Mouse (Mus musculus): Measurements from ENCODE around the gene Hoxa6. TPM values are rescaled to one million over a fixed set of nuclear protein-coding genes. Genes with fewer than 3 reads are reported as not detected.

The Hoxa6 gene
- polyA plus RNA-seq, 1 experiment from 2014 or later: 0.95 TPM

DNA sequence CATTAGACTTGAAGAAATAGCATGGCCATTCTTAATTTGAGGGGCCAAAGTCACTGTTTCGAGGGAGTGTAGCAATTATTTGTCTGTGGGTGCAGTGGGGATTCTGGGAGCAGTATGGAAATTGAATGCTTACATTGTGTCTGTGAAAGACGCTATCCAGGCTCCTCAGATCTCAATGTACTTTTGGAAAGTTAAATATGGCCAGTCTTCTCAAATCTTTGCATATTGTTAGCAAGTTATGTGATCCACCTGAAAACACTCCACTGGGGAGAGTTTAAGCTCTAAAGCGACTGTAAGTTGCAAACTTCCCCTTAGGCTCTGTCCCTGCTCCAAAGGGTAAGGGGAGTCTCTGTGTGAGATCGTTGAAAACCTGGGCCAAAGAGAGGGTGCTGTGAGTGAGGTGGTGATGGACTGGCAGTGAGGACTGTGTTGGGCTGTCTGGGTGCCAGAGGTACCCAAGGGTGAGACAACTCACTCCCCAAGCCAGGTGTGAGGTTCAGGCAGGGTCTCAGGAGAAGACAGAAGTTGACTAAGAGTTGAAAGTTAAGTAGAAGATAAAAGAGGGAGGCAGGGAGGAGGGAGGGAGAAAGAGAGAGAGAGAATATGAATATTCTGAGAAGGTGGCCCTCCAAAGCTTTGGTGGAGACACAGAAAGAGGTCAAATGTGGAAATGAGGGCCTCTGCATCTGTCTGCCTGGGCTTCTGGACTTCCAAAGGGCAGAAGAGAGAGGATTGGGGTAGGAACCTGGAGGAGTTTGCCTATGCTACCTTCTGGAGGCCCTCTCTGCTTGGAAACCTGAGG lies 1.4 kb downstream of the Hoxa6 start:
- Histone ChIP-seq H3K36me3 (ENCODE audit: insufficient read depth, low read length) (no peaks in the 10 kb centered on the region), H3K9me3 (ENCODE audit: low read length) (no peaks in the 10 kb centered on the region), H3K9ac (replicated peaks; ENCODE audit: low read depth) (no peak overlapping the region), H3K4me2 (replicated peaks; ENCODE audit: low read depth, low read length) (peak overlapping the region; percentile 55), H3K4me3 (ENCODE audit: low read depth, low read length) (peak overlapping the region; percentile 1; the same call in 1 of the 2 replicates), H3K4me1 (ENCODE audit: insufficient read depth, low read depth, low read length) (no peaks in the 10 kb centered on the region; the same call in 1 of the 2 replicates), H3K27ac (ENCODE audit: low read length) (0 out of 2 replicates have a peak overlapping the region, but pooled peaks have one; percentile 59), H3K27me3 (replicated peaks; ENCODE audit: insufficient read depth, low read length) (peaks cover 46% of the 10 kb centered on the region; the same call in 1 of the 2 replicates)
- DNase-seq (ENCODE audit: low spot score) (no peak), ATAC-seq (no peak)
- 34% methylated on average over 4 of the region's 4 CpGs for WGBS
- TF ChIP-seq CTCF (IDR thresholded peaks at IDR 0.05) (no peak), EP300 (IDR thresholded peaks at IDR 0.05) (no peak)

DNA sequence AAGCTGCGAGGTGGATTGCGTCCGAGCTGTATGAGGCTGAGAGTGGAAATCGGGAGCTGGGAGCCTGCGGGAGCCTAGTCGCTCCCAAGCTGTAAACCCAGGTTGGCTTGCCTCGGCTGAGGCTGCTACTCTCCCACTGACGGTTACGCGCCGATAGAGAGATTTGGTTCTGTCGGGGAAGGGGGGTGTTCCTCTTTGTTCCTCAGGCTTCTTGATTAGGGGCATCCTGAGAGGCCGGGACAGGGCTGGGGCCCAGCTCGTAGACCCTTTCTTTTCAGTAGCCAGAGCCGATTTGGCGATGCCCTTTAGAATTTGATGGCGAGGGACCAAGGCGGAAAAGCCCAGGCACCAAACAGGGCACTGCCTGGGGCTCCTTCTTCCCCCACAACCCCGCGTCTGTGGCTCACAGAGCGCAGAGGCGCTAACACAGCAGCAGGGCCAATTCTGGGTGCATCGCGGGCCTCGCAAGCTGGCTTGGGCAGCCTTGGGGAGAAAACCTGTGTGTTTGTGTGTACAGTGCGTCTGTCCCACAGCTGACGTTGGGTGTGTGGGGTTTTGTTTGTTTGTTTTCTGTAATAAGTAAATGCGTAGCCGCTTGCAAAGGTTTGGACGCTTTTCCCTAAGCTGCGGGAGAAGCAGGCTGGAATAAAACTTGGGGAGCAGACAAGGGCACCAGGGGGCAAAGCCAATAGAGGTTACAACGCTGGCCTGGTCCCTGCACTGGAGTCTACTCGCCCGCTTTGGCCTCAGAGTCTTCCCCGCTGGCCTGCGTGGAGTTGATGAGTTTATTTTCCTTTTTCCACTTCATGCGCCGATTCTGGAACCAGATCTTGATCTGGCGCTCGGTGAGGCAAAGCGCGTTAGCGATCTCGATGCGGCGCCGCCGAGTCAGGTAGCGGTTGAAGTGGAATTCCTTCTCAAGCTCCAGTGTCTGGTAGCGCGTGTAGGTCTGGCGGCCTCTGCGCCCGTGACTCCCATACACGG lies 2.6 kb downstream of the Hoxa6 start:
- H3K9ac ChIP-seq (replicated peaks; ENCODE audit: low read depth): peak overlapping the region; percentile 26
- ATAC-seq: no peak
- H3K9me3 ChIP-seq (ENCODE audit: low read length): no peaks in the 10 kb centered on the region
- H3K4me3 ChIP-seq (ENCODE audit: low read depth, low read length): peak overlapping the region; percentile 12; the same call in 1 of the 2 replicates
- no peaks in the 10 kb centered on the region for H3K36me3 ChIP-seq (ENCODE audit: insufficient read depth, low read length)
- no peaks in the 10 kb centered on the region; the same call in 1 of the 2 replicates for H3K4me1 ChIP-seq (ENCODE audit: insufficient read depth, low read depth, low read length)
- 23% methylated on average over 55 of the region's 55 CpGs for WGBS
- peak overlapping the region; percentile 55 for H3K4me2 ChIP-seq (replicated peaks; ENCODE audit: low read depth, low read length)
- H3K27me3 ChIP-seq (replicated peaks; ENCODE audit: insufficient read depth, low read length): peaks cover 37% of the 10 kb centered on the region; the same call in 1 of the 2 replicates
- TF ChIP-seq CTCF (IDR thresholded peaks at IDR 0.05) (no peak), EP300 (IDR thresholded peaks at IDR 0.05) (no peak)
- no peak for DNase-seq (ENCODE audit: low spot score)
- peak overlapping the region; percentile 60 for H3K27ac ChIP-seq (ENCODE audit: low read length)

DNA sequence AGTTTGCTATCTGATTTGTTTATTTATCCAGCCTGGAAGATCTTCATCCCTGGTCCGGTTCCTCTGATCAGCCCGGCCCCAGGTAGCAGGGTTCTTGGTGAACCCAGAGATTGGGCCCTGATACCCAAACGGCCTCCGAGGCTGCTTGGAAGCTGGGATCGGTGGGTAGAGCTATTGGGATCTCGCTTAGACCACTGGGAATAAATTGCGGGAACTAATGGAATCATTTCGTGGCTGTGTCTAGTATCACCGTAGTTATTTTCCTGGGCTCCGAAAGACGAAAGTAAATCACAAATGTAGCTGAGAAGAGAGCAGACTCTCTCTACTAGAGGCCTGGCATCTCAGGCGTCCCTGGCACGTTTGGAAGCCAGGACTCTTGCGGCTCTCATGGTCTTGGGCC lies 3.3 kb downstream of the Hoxa6 start:
- Histone ChIP-seq H3K4me2 (replicated peaks; ENCODE audit: low read depth, low read length) (peak overlapping the region; percentile 55), H3K4me1 (ENCODE audit: insufficient read depth, low read depth, low read length) (no peaks in the 10 kb centered on the region; the same call in 1 of the 2 replicates), H3K4me3 (ENCODE audit: low read depth, low read length) (peak overlapping the region; percentile 60), H3K9ac (replicated peaks; ENCODE audit: low read depth) (peak overlapping the region; percentile 26; the same call in 1 of the 2 replicates), H3K36me3 (ENCODE audit: insufficient read depth, low read length) (no peaks in the 10 kb centered on the region), H3K9me3 (ENCODE audit: low read length) (no peaks in the 10 kb centered on the region), H3K27ac (ENCODE audit: low read length) (peak overlapping the region; percentile 60), H3K27me3 (replicated peaks; ENCODE audit: insufficient read depth, low read length) (peaks cover 35% of the 10 kb centered on the region; the same call in 1 of the 2 replicates)
- ATAC-seq (no peak), DNase-seq (ENCODE audit: low spot score) (no peak)
- no peak for TF ChIP-seq CTCF (IDR thresholded peaks at IDR 0.05)
- TF ChIP-seq EP300 (IDR thresholded peaks at IDR 0.05): no peak
- 20% methylated on average over 14 of the region's 14 CpGs for WGBS

DNA sequence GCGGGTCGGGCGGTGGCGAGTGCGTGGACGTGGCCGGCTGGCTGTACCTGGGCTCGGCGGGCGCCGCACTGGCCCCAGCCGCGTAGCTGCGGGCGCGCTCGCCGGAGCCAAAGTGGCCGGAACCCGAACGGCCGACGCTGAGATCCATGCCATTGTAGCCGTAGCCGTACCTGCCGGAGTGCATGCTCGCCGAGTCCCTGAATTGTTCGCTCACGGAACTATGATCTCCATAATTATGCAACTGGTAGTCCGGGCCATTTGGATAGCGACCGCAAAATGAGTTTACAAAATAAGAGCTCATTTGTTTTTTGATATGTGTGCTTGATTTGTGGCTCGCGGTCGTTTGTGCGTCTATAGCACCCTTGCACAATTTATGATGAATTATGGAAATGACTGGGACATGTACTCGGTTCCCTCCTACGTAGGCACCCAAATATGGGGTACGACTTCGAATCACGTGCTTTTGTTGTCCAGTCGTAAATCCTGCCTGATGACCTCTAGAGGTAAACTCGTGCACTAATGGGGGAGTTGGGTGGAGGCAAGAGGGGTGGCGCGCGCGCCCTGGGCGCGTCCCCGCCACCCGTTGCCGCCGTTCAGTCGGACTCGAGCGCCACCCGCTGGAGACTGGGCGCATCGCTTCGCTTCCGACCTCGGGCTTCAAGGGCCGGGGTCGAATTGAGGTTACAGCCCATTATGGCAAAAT lies 4.3 kb downstream of the Hoxa6 start, which contains the start of gene Hoxa5:
Gene Hoxa5 (minus strand): TSS at position 538 of the 703 bp plus-strand sequence.
- peak within 1 kb of the TSS; percentile 92 for H3K9ac ChIP-seq (replicated peaks; ENCODE audit: low read depth)
- H3K4me1 ChIP-seq (ENCODE audit: insufficient read depth, low read depth, low read length): no peaks in the 10 kb centered on the region; the same call in 1 of the 2 replicates
- ATAC-seq (peak; percentile 93), DNase-seq (ENCODE audit: low spot score) (peak; percentile 98)
- no peaks in the 10 kb centered on the region for H3K9me3 ChIP-seq (ENCODE audit: low read length)
- peak within 1 kb of the TSS; percentile 87 for H3K27ac ChIP-seq (ENCODE audit: low read length)
- H3K36me3 ChIP-seq (ENCODE audit: insufficient read depth, low read length): no peaks in the 10 kb centered on the region
- peak within 1 kb of the TSS; percentile 60 for H3K4me3 ChIP-seq (ENCODE audit: low read depth, low read length)
- TF ChIP-seq EP300 (IDR thresholded peaks at IDR 0.05): peak; percentile 84
- peak; percentile 94 for TF ChIP-seq CTCF (IDR thresholded peaks at IDR 0.05)
- peak within 1 kb of the TSS; percentile 55 for H3K4me2 ChIP-seq (replicated peaks; ENCODE audit: low read depth, low read length)
- peaks cover 30% of the 10 kb centered on the region; the same call in 1 of the 2 replicates for H3K27me3 ChIP-seq (replicated peaks; ENCODE audit: insufficient read depth, low read length)
- under 1% methylated on average over 65 of the region's 65 CpGs for WGBS

DNA sequence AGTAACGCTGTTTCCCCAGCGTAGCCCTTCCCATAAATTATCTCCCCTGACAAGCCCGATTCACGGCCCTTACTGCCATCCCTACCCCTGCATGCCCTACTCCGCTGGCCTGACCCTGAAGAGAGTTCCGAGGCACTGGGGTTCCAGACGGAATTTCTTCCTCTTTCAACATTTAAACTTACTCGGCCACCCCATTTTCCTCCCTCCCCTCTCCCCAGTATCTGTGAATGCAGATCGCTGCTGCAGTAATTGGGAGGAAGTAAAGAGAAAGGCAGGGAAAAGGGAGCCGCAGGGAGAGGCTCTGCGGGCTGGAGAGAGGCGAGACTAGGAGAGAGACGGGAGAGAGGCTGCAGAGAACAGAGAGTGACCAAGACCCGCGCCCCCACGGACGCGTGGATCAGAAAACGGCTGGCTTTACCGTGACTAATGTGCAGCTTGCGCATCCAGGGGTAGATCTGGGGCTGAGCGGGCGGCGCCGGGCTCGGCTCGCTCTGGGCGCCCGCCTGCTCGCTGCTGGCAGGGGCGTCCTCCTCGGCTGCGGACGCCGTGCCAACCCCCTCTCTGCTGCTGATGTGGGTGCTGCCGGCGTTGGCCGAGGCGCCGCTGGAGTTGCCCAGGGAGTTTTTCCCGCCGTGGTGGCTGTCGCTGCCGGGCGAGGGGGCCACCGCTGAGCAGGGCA lies 5.0 kb downstream of the Hoxa6 start:
- Histone ChIP-seq H3K9me3 (ENCODE audit: low read length) (no peaks in the 10 kb centered on the region), H3K4me1 (ENCODE audit: insufficient read depth, low read depth, low read length) (no peaks in the 10 kb centered on the region; the same call in 1 of the 2 replicates), H3K27me3 (replicated peaks; ENCODE audit: insufficient read depth, low read length) (peaks cover 26% of the 10 kb centered on the region; the same call in 1 of the 2 replicates), H3K27ac (ENCODE audit: low read length) (peak overlapping the region; percentile 87), H3K36me3 (ENCODE audit: insufficient read depth, low read length) (no peaks in the 10 kb centered on the region), H3K4me2 (replicated peaks; ENCODE audit: low read depth, low read length) (peak overlapping the region; percentile 55), H3K4me3 (ENCODE audit: low read depth, low read length) (peak overlapping the region; percentile 60), H3K9ac (replicated peaks; ENCODE audit: low read depth) (peak overlapping the region; percentile 92)
- ATAC-seq (peak; percentile 17), DNase-seq (ENCODE audit: low spot score) (no peak)
- 2% methylated on average over 46 of the region's 46 CpGs for WGBS
- TF ChIP-seq CTCF (IDR thresholded peaks at IDR 0.05) (no peak), EP300 (IDR thresholded peaks at IDR 0.05) (no peak)
